Mouse (Mus musculus) mouse embryonic stem cell (cell line): ENCODE measurements around the gene P2rx2.

Experiments
- in situ Hi-C, 2 experiments: fragments of 300-500 bp; cut with MboI; formaldehyde crosslinking; loops; 1 replicate in 1 of 2; 3 replicates in 1 of 2; pipeline ENCODE4 v1.14.3; 2019 to 2020; ENCODE audit warnings: low sequenced_read_pairs in 2 of 2, low pct_unique_long_range_greater_than_20kb in 1 of 2, mixed read lengths in 1 of 2; ENCODE audit not compliant: unreplicated experiment in 1 of 2

Gene P2rx2

DNA sequence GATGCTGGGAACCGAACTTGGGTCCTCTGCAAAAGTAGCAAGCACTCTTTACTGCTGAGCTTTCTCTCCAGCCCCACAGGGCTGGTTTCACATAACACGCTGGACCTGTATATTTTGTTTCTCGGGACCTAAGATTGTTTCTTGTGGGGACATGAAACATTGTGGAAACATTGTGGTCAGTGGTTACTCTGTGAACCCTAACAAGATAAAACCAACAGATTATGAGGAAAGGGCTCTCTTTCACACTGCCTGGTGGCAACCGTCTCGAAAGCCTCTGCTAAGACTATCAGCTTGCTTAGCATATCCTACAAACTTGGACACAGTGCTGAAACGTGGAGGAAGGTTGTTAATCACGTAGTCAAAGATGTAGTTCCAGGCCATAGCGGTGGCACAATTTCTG lies 4.0 kb upstream of the P2rx2 start:
- in situ Hi-C loops: no loop called here

DNA sequence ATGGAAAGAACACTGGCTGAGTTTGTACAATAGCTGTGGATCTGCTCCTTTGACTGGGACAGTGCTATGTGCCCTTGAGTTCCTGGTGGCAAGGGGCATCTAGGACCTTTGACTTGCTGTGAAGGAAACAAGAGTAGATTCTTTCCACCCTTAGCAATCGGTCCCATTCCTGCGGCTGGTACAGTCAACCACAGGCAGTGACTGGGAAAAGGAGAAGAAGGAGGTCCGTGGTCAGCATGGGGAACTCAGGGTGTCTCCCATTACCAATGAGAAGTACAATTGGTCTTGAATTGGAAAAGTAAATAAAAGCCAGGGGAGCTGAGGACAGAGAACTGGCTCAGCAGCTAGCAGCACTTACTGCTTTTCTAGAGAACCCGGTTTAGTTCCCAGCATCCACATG lies 2.5 kb upstream of the P2rx2 start:
- in situ Hi-C loops: no loop called here

DNA sequence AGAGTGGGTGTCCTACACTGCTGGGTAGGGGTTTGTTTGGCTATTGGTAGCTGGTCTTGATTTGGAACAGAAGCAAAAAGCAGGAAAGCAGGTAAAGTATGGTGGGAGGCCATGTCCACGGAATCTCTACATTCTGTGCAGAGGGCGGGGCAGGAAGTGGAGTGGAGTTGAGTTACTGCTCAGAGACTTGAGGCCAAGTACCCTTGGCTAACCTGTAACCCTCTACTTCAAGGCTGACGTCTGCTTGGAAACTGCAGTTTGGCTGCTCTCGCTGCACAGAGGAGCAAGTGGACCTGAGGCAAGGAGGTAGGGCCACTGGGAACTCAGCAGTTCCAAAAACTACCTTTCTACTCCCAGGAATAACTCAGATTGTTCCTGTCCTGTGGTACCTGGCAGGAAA lies 1.5 kb upstream of the P2rx2 start, which contains the start of gene Lrcol1:
Lrcol1 (plus strand) TSS at position 207 of the 400 bp plus-strand sequence.
- in situ Hi-C loops: no loop called here

DNA sequence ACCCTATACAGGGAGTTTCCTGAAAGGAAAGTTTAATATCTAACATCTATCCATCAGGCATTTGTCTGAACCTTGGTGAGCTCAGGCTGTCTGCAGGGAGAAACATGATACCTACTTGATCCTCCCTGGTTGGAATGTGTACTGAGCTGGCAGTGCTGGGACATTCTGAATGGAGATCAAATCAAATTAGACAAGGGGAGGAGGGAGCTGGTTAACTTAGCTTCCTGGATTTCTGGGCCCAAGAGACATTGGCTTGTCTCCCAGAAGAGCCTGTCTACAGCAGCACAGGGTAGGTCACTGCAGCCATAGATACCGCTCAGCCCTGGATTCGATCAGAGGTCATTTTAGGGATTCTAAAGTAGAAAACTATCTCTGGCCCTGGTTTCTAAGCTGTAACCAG lies 4.2 kb downstream of the P2rx2 start:
- in situ Hi-C loops: no loop called here

DNA sequence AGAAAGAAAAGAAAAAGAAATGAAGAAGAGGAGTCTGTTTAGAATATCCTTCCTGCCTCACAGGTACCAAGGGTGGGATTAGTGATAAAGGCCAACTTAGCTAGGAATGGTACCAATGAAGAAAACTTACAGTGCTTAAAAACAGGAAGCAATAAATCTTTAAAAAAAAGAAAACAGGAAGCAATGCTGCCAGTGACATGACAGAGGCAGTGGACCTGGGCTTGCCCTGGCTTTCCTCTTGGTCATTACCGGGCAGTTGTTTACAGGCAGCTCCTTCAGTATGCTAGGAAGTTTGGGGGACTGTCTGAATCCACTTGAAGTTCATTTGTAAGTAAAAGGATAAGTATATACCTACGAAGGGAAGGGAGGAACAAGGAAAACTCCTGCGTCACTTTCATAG lies 12.5 kb downstream of the P2rx2 start:
- in situ Hi-C loops: no loop called here

DNA sequence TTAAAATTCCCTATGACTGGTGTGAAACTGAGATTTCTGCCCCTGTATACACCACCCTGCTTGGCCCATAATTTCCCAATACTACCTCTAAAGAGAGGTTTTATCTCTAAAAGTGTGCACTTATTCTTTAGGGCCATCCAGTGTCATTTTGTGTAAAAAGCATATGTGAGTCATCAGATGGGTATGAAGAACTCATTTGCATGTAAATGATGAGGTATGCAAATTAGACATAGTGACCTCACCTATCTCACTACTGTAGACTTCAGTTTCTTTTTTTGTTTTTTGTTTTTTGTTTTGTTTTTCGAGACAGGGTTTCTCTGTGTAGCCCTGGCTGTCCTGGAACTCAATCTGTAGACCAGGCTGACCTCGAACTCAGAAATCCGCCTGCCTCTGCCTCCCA lies 29.9 kb downstream of the P2rx2 start:
- in situ Hi-C loops: no loop called here

DNA sequence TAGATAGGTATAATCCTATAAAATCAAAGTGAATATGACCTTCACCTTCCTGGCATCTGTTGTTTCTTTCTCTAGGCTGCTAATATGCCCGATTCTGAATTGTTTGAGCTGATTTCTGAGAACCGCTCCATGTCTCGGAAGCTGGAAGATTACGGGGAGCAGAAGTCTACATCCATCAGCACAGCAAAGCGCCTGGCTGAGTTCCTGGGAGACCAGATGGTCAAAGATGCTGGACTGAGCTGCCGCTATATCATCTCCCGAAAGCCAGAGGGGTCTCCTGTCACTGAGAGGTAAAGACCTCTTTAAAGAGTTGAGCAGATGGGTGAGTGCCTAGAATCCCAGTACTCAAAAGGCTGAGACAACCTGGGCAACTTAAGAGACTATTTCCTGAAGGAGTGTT lies 34.2 kb downstream of the P2rx2 start:
- in situ Hi-C loops: no loop called here

DNA sequence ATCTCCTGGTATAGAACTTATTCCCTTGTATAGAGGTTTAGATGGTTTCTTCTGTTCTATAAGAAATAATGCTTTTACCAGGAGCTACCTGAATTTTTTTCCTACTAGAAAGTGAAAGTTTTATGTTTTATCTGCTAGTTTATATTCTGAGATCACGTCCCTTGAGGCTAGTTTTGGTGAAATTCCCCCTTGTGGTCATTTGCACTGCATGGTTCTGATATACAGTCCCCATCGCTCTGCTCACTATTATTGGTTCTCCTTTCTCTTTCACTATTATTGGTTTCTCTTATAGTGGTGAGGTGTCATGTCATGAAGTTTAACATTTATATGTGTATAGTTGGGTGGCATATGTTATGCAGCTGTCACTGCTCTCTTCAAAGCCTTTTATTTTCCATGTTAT lies 42.4 kb downstream of the P2rx2 start:
- in situ Hi-C loops: no loop called here

DNA sequence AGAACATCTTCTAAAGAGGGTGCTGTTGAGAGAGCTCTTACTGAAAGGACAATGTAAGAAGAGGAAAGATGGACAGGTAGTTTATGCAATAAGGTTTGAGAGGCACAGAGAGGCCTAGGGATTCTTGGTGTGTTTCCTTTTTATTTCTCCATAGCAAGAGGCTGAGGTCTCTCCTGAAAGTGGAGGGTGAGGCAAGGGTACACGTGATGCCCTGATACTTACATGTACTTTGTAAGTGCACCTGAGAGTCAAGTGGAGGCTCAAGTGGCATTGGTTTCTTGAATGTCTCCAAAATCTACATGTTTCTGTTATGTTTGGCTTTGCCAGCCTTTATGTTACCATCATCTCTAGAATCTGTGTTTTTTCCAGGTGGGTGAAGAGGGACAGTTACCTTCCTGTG lies 46.4 kb downstream of the P2rx2 start:
- in situ Hi-C loops: no loop called here

DNA sequence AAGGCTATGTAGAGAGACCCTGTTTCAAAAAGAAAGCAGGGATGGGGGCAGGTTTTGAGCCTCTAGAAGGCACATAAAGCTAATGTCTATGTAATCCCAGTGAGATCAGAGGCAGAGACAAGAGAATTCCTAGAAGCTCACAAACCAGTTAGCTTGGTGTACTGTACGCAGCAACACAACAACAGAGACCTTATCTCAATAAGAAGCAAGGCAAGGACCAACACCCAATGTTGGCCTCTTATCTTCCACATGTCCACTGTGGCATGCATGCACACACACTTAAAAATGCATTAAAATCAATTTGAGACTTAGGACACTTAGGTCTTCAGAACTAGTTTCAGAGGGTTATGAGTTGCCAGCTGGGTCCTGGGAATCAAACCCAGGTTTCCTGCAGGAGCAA lies 51.4 kb downstream of the P2rx2 start:
- in situ Hi-C loops: no loop called here
